Mouse (Mus musculus) lung, embryonic 15.5 days (tissue): Measurements from ENCODE around the gene Bad. TPM values are rescaled to one million over a fixed set of nuclear protein-coding genes. Genes with fewer than 3 reads are reported as not detected.
"Not testable (repeated sequence)": the region's sequence is repeated elsewhere in the genome, so short reads cannot be mapped to it uniquely, and the experiment has no call there.

Experiments used
- ATAC-seq: fragments of 200-750 bp; cut with Nextera tagmentation; 2 replicates; pipeline ENCODE4 v1.8.0; 2017; ENCODE audit warnings: moderate number of reproducible peaks, borderline replicate concordance; ENCODE audit not compliant: low FRiP score, low TSS enrichment; ENCODE audit errors: extremely low read depth
- H3K27ac ChIP-seq: fragments of 300-500 bp; sonication (generic); 2 replicates; pipeline ENCODE4 v1.5.1; 2015; ENCODE audit warnings: moderate library complexity, mild to moderate bottlenecking, inconsistent platforms
- H3K27me3 ChIP-seq: fragments of 300-500 bp; sonication (generic); 2 replicates; pipeline ENCODE4 v1.6.1; 2015; ENCODE audit warnings: inconsistent platforms
- H3K36me3 ChIP-seq: fragments of 300-500 bp; sonication (generic); 2 replicates; pipeline ENCODE4 v1.6.1; 2015; ENCODE audit warnings: inconsistent platforms
- H3K4me1 ChIP-seq: fragments of 300-500 bp; sonication (generic); 2 replicates; pipeline ENCODE4 v1.6.1; 2015; ENCODE audit warnings: inconsistent platforms
- H3K4me2 ChIP-seq: fragments of 300-500 bp; sonication (generic); 2 replicates; pipeline ENCODE4 v1.6.1; 2015; ENCODE audit warnings: inconsistent platforms, mild to moderate bottlenecking, moderate library complexity
- H3K4me3 ChIP-seq: fragments of 300-500 bp; sonication (generic); 2 replicates; pipeline ENCODE4 v1.5.1; 2015; ENCODE audit warnings: mild to moderate bottlenecking, inconsistent platforms
- H3K9ac ChIP-seq: fragments of 300-500 bp; sonication (generic); 2 replicates; pipeline ENCODE4 v1.6.1; 2015; ENCODE audit warnings: inconsistent platforms
- H3K9me3 ChIP-seq: fragments of 300-500 bp; sonication (generic); 2 replicates; pipeline ENCODE4 v1.6.1; 2016; ENCODE audit warnings: inconsistent platforms
- WGBS: fragments of 180-500 bp; shearing (Covaris S2); methylation state at CpG from one replicate; pipeline ENCODE4 v1.1.7; 2015; 5-methylcytosine and 5-hydroxymethylcytosine counted together
- polyA plus RNA-seq: library from polyadenylated mRNA; unstranded; fragments of >200 nt; fragmentation: Nextera tagmentation; extraction: Ambion mirVana; gene quantifications from 2 replicates; pipeline ENCODE4 v1.2.1, GENCODE M21; 2015

The Bad gene
- polyA plus RNA-seq, 1 experiment from 2014 or later, result 80.0 TPM

DNA sequence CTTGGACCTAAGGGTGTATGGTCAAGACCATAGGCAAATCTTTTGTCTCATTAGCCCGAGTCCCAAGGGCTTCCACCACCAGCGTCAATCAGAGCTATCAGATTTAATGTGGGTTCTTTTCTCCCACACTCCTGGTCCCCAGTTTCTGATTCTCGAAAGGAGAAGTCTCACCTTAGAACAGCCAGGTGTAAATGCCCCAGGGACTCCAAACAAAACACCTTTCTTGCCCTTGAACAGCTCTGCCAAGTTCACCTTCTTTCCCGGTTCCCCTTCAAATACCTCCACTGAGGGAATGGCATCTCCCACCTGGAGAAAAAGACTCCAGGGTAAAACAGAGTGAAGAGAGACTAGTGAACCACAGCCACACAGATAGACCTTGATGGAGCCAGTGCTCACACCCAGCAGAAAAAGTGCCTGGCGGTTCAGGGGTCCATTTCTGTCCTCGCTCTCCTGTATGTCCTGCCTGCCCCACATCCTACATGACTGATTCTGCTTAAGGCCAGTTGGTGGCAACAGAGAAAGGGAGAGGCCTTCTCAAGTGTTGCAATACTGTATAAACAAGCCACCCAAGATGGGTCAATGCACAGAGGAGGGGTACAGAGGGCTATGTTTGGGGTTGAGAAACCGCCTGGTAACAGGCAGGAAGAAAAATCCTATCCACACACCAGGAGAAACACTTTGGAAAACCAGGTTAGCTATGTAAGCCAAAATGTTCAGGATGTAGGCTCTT is 33.7 kb upstream of the Bad start:
- Histone ChIP-seq H3K36me3 (peaks cover 35% of the 10 kb centered on the region), H3K27me3 (no peaks in the 10 kb centered on the region), H3K9ac (peak overlapping the region; percentile 60; the same call in 1 of the 2 replicates), H3K9me3 (no peaks in the 10 kb centered on the region), H3K4me3 (peak overlapping the region; percentile 56), H3K4me1 (peaks cover 26% of the 10 kb centered on the region), H3K27ac (0 out of 2 replicates have a peak overlapping the region, but pooled peaks have one; percentile 97), H3K4me2 (peak overlapping the region; percentile 71)
- no peak for ATAC-seq
- 77% methylated on average over 7 of the region's 7 CpGs for WGBS

DNA sequence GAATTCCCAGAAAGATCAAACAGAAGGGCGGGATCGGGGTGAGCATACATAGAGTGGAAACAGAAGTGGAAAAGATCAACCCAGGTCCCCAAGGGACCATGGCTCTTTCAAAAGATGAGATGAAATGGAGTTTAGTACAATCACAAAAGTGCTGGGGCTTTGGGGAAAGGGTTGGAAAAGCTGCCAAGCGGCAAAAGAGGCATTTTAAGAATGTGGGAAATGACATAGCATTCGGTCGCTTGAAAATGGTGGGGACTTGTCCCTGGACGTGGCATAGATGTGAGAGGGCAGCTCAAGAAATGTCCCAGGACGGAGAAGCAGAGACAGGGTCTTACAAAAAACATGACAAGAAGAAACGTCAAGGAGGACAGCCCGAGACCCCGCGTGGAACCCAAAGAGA is 32.6 kb upstream of the Bad start:
- H3K9me3 ChIP-seq, result no peaks in the 10 kb centered on the region
- ATAC-seq, result no peak
- peaks cover 42% of the 10 kb centered on the region for H3K36me3 ChIP-seq
- peak overlapping the region; percentile 71 for H3K4me2 ChIP-seq
- H3K27me3 ChIP-seq, result no peaks in the 10 kb centered on the region
- H3K4me1 ChIP-seq, result peaks cover 26% of the 10 kb centered on the region
- H3K9ac ChIP-seq, result peak overlapping the region; percentile 60
- 3% methylated on average over 11 of the region's 11 CpGs for WGBS
- peak overlapping the region; percentile 56 for H3K4me3 ChIP-seq
- peak overlapping the region; percentile 97 for H3K27ac ChIP-seq

DNA sequence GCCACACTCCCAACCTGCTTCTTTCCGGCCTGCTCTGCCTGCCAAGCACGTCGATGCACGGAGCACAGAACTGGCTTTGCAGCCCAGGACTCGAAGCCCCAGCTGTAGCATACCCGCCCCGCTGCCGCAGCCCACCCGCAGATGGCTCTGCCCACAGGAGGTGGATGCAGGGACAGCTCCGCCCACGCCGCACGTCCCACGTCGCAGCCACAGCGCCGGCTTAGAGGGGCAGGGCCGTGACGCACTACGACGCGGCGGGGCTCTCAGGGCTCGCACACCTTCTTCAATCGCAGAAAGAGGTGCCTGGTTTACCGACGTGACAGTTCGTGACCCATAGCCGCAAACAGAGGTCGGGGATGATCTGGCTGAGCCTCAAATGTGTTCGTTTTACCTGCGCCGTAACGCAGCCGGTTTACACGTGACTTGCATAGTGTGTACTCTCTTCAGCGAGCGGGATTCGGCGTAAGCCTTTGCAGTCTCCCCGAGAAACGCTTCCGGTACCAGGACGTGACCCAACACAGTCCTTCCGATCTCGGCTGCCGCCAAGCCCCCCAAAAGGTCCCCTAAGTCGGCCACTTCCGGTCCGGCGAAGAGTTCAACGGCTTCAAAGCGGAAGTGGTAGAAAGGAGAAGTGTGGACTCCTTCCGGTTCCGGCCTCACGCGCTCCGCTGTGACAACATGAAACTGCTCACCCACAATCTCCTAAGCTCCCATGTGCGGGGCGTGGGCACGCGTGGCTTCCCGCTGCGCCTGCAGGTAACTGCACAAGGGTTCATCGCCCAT is 32.0 kb upstream of the Bad start, which contains the start of the genes Trmt112 and Prdx5:
Gene Trmt112, plus strand, starts transcription at position 192 of the 783 bp plus-strand sequence.
Gene Prdx5, minus strand, starts transcription at position 600 of the 783 bp plus-strand sequence.
- Histone ChIP-seq H3K36me3 (peaks cover 42% of the 10 kb centered on the region), H3K9ac (peak within 1 kb of the TSS; percentile 60), H3K4me3 (peak within 1 kb of the TSS; percentile 56), H3K27ac (peak within 1 kb of the TSS; percentile 97), H3K4me1 (peaks cover 26% of the 10 kb centered on the region), H3K4me2 (peak within 1 kb of the TSS; percentile 71), H3K27me3 (no peaks in the 10 kb centered on the region), H3K9me3 (no peaks in the 10 kb centered on the region)
- WGBS, result under 1% methylated on average over 65 of the region's 65 CpGs
- ATAC-seq, result peak; percentile 92

DNA sequence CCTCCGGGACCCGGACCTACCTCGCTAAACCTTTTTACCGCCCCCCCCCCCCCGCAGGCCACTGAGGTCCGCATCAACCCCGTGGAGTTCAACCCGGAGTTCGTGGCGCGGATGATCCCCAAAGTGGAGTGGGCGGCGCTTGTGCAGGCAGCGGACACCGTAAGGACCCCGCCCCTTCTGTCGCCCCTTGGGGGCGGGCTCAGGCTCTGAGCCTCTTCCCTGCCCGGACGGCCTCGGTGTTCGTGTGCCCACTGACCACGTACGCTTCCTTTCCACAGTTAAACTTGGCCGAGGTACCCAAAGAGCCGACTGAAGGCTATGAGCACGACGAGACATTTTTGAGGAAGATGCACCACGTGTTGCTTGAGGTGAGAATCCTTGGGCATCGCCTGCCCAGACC is 31.4 kb upstream of the Bad start:
- Histone ChIP-seq H3K36me3 (peaks cover 41% of the 10 kb centered on the region), H3K27ac (peak overlapping the region; percentile 97), H3K4me3 (peak overlapping the region; percentile 56), H3K4me2 (peak overlapping the region; percentile 71), H3K4me1 (peaks cover 26% of the 10 kb centered on the region), H3K9ac (peak overlapping the region; percentile 60)
- H3K27me3 ChIP-seq, H3K9me3 ChIP-seq: not testable (repeated sequence)
- under 1% methylated on average over 30 of the region's 30 CpGs for WGBS
- ATAC-seq, result peak; percentile 58

DNA sequence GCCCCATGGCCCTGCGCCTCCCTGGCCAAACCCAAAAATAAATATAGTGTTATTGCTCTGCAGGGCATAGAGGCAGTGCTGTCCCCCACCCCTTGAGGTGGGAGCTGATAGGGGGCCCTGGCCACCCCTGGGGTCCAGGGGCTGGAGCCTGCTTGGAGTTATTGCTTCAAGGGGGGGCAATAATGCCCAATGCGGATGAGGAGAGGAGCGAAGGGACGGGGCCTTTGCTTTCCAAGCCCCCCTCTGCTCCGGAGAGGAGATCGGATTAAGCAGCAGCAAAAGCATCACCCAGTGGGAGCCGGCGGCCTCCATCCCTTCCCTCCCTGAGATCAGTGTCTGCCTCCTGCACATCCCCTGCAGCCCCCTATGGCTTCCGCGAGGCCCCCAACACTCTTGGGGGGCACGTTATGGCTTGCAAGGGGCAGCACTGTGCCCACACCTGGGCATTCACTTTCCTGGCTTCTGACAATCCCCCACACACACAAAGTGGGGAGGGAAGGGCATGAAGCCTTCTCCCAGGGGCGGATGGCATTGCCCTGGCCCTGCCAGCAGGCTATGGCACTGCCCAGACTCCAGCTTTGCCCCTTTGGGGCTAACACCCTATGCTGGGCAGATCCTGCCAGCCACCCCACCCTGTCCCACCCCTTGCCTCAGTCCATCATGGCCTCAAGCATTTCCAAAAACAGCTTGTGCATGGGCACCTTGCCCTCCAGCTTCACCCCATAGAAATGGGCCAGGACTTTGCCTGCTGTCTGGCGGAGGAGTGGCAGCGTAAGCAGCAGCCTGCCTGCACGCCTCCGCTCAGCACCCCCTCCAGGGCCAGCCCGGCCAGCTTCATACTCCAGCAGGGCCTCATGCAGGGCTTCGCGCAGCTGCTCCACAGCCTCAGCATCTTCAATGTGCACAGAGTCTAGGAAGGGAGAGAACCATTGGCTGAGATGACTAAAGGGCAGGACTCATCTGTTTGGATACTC is 30.3 kb upstream of the Bad start:
- WGBS, result 82% methylated on average over 19 of the region's 19 CpGs
- peak overlapping the region; percentile 41; the same call in 1 of the 2 replicates for H3K9ac ChIP-seq
- no peak for ATAC-seq
- no peaks in the 10 kb centered on the region for H3K9me3 ChIP-seq
- peaks cover 33% of the 10 kb centered on the region for H3K36me3 ChIP-seq
- H3K27me3 ChIP-seq, result no peaks in the 10 kb centered on the region
- H3K4me2 ChIP-seq, result peak overlapping the region; percentile 71
- peak overlapping the region; percentile 56 for H3K4me3 ChIP-seq
- no peak overlapping the region for H3K27ac ChIP-seq
- peaks cover 26% of the 10 kb centered on the region for H3K4me1 ChIP-seq

DNA sequence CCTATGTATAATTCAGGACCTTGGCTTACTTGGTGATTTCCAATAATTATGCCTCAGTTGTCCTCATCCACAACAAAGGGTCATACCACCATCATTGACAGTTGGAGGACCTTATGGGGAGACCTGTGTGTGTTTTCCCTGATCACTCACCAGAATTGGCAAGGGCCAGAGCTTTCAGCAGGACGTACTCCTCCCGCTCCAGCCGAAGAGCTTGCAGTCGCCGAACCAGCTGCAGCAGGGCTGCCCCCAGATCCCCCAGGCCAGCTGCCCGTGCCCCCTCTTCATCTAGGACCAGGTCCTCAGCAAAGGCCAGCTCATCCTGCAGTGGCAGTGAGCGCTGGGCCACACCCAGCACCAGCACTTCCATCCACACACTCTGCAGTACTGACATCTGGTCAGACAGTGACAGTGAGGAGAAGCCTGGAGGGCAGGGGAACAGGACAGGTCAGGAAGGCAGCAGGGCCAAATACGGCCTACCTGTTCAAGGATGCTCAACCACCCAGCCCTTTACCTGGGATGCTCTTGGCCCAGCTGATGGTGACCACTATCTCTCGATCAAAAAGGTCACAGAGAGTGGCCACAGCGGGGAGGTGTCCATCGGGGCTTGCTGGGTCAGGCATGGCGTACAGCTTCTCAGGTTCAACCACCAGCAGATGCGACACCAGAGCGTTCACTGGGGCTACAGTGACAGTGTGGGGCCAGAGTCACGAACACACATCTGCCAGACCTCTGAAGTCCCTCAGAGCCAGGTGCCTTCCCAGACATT is 29.3 kb upstream of the Bad start:
- Histone ChIP-seq H3K27me3 (no peaks in the 10 kb centered on the region), H3K9me3 (no peaks in the 10 kb centered on the region), H3K9ac (no peak overlapping the region), H3K36me3 (peaks cover 25% of the 10 kb centered on the region), H3K27ac (no peak overlapping the region), H3K4me1 (peaks cover 25% of the 10 kb centered on the region), H3K4me2 (no peak overlapping the region), H3K4me3 (no peak overlapping the region)
- no peak for ATAC-seq
- WGBS, result 87% methylated on average over 15 of the region's 15 CpGs

DNA sequence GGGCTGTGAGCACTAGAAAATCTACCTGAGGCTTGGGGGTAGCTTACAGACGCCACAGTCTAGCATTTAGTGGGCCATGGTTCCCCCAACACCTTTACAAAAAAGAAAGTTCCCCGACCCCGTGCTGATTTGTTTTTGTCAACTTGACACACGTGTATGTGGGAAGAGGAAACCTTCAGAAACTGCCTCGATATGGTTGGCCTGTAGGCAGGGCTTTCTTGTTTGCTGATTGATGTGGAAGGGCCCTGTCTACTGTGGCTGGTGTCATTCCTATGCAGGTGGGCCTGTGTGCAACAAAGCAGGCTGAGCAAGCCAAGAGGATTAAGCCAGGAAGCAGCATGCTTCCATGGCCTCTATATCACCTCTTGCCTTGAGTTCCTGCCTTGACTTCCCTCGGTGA is 28.6 kb upstream of the Bad start:
- no peaks in the 10 kb centered on the region for H3K9me3 ChIP-seq
- H3K4me2 ChIP-seq, result no peak overlapping the region
- no peak overlapping the region for H3K4me3 ChIP-seq
- peaks cover 25% of the 10 kb centered on the region for H3K36me3 ChIP-seq
- H3K27ac ChIP-seq, result no peak overlapping the region
- H3K27me3 ChIP-seq, result no peaks in the 10 kb centered on the region
- H3K4me1 ChIP-seq, result peaks cover 19% of the 10 kb centered on the region
- H3K9ac ChIP-seq, result no peak overlapping the region
- no peak for ATAC-seq
- 78% methylated on average over 6 of the region's 6 CpGs for WGBS

DNA sequence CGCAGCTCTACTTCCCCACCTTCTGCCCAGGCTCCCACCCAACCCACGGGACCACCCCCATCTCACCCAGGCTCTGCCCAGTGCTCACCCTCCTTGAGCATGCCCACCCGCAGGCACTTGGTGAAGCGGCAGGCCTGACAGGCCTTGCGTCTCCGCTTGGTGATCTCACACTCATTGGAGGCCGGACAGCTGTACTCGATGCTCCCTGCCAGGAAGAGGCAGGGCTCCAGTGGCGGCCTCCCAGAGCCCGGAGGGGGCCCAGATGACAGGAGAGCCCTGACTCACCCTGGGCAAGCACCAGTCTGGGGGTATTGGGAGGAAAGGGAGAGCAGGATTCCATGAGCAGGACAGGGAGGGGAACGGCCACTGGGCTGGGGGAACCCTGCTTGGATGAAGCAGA is 27.7 kb upstream of the Bad start:
- WGBS, result 67% methylated on average over 11 of the region's 11 CpGs
- peaks cover 25% of the 10 kb centered on the region for H3K36me3 ChIP-seq
- ATAC-seq, result no peak

DNA sequence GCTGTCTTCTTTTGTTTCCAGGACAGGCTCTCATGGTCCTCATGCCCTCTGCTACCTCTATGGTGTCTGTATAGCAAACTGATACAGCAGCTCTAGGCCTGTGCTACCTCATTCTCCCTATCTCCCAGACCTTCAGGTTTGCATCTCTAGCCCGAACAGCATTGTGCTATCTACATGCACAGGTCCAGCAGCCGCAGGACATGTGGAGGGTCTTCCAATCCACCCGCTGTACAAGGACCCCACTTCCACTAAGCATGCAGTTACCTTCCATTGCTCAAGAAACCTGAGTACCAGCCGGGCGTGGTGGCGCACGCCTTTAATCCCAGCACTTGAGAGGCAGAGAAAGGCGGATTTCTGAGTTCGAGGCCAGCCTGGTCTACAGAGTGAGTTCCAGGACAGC is 27.1 kb upstream of the Bad start:
- Histone ChIP-seq H3K9ac (no peak overlapping the region), H3K4me1 (peaks cover 7% of the 10 kb centered on the region), H3K27ac (no peak overlapping the region), H3K27me3 (no peaks in the 10 kb centered on the region), H3K4me3 (no peak overlapping the region), H3K9me3 (no peaks in the 10 kb centered on the region), H3K36me3 (peaks cover 25% of the 10 kb centered on the region), H3K4me2 (no peak overlapping the region)
- ATAC-seq, result no peak
- WGBS, result 89% methylated on average over 9 of the region's 9 CpGs

More for the DNA sequence above, 27.7 kb upstream of the Bad start:
- Histone ChIP-seq H3K27ac (no peak overlapping the region), H3K27me3 (no peaks in the 10 kb centered on the region), H3K4me3 (no peak overlapping the region), H3K4me2 (no peak overlapping the region), H3K9ac (no peak overlapping the region), H3K9me3 (no peaks in the 10 kb centered on the region), H3K4me1 (peaks cover 9% of the 10 kb centered on the region)

DNA sequence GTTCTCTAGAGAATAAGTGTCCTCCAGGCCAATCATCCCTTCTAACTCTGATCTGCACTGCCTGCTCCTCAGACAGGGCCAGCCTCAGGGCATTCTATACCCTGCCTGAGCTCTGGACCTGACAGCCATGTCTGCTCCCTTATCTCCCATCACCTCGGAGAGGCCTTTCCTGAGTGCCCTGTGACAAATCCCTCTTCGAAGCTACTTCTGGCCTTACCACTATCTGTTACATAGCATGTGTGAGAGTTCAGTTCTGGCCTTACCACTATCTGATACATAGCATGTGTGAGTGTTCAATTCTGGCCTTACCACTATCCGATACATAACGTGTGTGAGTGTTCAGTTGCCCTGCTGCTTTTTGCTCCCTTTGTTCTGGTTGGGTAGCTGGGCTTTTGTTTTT is 26.4 kb upstream of the Bad start:
- no peak overlapping the region for H3K4me3 ChIP-seq
- ATAC-seq, result no peak
- H3K9me3 ChIP-seq, result no peaks in the 10 kb centered on the region

DNA sequence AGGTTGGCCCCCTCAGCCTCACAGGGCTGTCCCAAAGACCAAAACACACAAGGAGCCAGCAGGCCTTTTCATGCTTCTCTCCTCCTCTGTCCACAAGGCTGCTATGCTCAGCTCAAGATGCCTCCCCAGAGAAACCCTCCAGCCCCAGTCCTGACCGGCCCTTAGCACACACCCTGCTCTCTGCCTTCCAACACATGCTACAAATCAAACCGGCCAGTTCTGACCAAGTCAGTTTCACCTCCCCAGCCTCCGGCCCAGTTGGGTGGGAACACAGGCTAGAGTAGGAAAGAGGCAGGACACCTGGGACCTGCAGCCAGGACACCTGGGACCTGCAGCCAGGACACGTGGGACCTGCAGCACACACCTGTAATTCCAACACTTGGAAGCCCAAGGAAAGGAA is 25.2 kb upstream of the Bad start:
- Histone ChIP-seq H3K4me2 (no peak overlapping the region), H3K4me3 (no peak overlapping the region), H3K27ac (no peak overlapping the region), H3K4me1 (peaks cover 15% of the 10 kb centered on the region), H3K27me3 (no peaks in the 10 kb centered on the region), H3K9me3 (no peaks in the 10 kb centered on the region), H3K9ac (no peak overlapping the region), H3K36me3 (peaks cover 19% of the 10 kb centered on the region)
- no peak for ATAC-seq
- 60% methylated on average over 4 of the region's 4 CpGs for WGBS

More for the DNA sequence above, 26.4 kb upstream of the Bad start:
- Histone ChIP-seq H3K9ac (no peak overlapping the region), H3K27me3 (no peaks in the 10 kb centered on the region), H3K4me1 (peaks cover 14% of the 10 kb centered on the region), H3K4me2 (no peak overlapping the region), H3K36me3 (peaks cover 25% of the 10 kb centered on the region), H3K27ac (no peak overlapping the region)
- 65% methylated on average over 4 of the region's 4 CpGs for whole genome bisulfite sequencing
